Mouse (Mus musculus) cerebellum, adult 2 months (tissue): ENCODE measurements around the gene Ndufc2. TPM values are rescaled to one million over a fixed set of nuclear protein-coding genes. Genes with fewer than 3 reads are reported as not detected.

Source experiments
- DNase-seq, 2 experiments: peaks; one replicate each; pipeline ENCODE4 v3.0.0; 2021
- H3K27ac ChIP-seq: fragments of 200-500 bp; 2 replicates; pipeline ENCODE4 v1.5.1; 2012; ENCODE audit warnings: low read length, control low read depth, inconsistent platforms; ENCODE audit not compliant: insufficient read depth
- H3K27me3 ChIP-seq: fragments of 200-500 bp; 2 replicates; pipeline ENCODE4 v1.6.1; 2012; ENCODE audit warnings: inconsistent platforms, mild to moderate bottlenecking, low read length, moderate library complexity; ENCODE audit not compliant: control insufficient read depth, insufficient read depth
- H3K4me1 ChIP-seq: fragments of 200-500 bp; 2 replicates; pipeline ENCODE4 v1.6.1; 2011; ENCODE audit warnings: low read length; ENCODE audit not compliant: control insufficient read depth, insufficient read depth
- H3K4me3 ChIP-seq: fragments of 200-500 bp; replicated peaks from 2 replicates; pipeline ENCODE3; 2011; ENCODE audit warnings: mild to moderate bottlenecking, low read depth, low read length, control low read depth; ENCODE audit not compliant: insufficient read depth
- CTCF ChIP-seq: fragments of 200-500 bp; IDR thresholded peaks from 2 replicates; pipeline ENCODE4 v1.5.1; 2011; ENCODE audit warnings: low read depth, mild to moderate bottlenecking, control low read depth, low read length, moderate library complexity, borderline replicate concordance; ENCODE audit not compliant: insufficient read depth
- POLR2A ChIP-seq: fragments of 200-500 bp; IDR thresholded peaks from 2 replicates; pipeline ENCODE4 v1.6.1; 2011; ENCODE audit warnings: low read length, control low read depth, borderline replicate concordance; ENCODE audit not compliant: insufficient read depth
- WGBS: fragments of 180-500 bp; shearing (Covaris S2); methylation state at CpG from one replicate; pipeline ENCODE4 v1.1.7; 2018; 5-methylcytosine and 5-hydroxymethylcytosine counted together
- polyA plus RNA-seq: library from polyadenylated mRNA; depleted of rRNA; stranded (reverse); fragments of >200 nt; gene quantifications from 2 replicates; pipeline ENCODE4 v1.2.3, GENCODE M21; 2012

The Ndufc2 gene
- polyA plus RNA-seq, 1 experiment, result 376 TPM

- WGBS, result 70% methylated on average over 3 of the region's 3 CpGs
- Histone ChIP-seq H3K4me1 (no peaks in the 10 kb centered on the region), H3K27me3 (no peaks in the 10 kb centered on the region), H3K27ac (no peak overlapping the region), H3K4me3 (no peak overlapping the region)
- no peak for DNase-seq
- TF ChIP-seq CTCF, result no peak
- TF ChIP-seq POLR2A, result no peak
Measured at GRCm38 (mm10) chr7:97357840-97358239, 42.0 kb upstream of the Ndufc2 start.

- Histone ChIP-seq H3K27ac (no peak overlapping the region), H3K4me1 (no peaks in the 10 kb centered on the region), H3K27me3 (no peaks in the 10 kb centered on the region), H3K4me3 (no peak overlapping the region)
- WGBS, result 88% methylated on average over 4 of the region's 4 CpGs
- no peak for DNase-seq
- no peak for TF ChIP-seq CTCF
- no peak for TF ChIP-seq POLR2A
Measured at GRCm38 (mm10) chr7:97358347-97358746, 41.5 kb upstream of the Ndufc2 start.

GRCm38 (mm10) chr7:97360166-97360565, 39.6 kb upstream of the Ndufc2 start:
- 74% methylated on average over 5 of the region's 5 CpGs for WGBS
- TF ChIP-seq POLR2A, result no peak
- no peak for TF ChIP-seq CTCF
- Histone ChIP-seq H3K4me3 (no peak overlapping the region), H3K27ac (no peak overlapping the region), H3K4me1 (no peaks in the 10 kb centered on the region), H3K27me3 (no peaks in the 10 kb centered on the region)
- DNase-seq, result no peak

GRCm38 (mm10) chr7:97360955-97361354, 38.8 kb upstream of the Ndufc2 start:
- H3K27me3 ChIP-seq, result no peaks in the 10 kb centered on the region
- H3K4me3 ChIP-seq, result no peak overlapping the region
- no peaks in the 10 kb centered on the region for H3K4me1 ChIP-seq
- TF ChIP-seq POLR2A (no peak), CTCF (no peak)
- H3K27ac ChIP-seq, result no peak overlapping the region
- WGBS, result 53% methylated on average over 3 of the region's 3 CpGs
- no peak for DNase-seq

GRCm38 (mm10) chr7:97361467-97361866, 38.3 kb upstream of the Ndufc2 start:
- DNase-seq, result no peak
- TF ChIP-seq CTCF (peak; percentile 47; the same call in 1 of the 2 replicates), POLR2A (no peak)
- WGBS, result 47% methylated on average over 4 of the region's 4 CpGs
- Histone ChIP-seq H3K27me3 (no peaks in the 10 kb centered on the region), H3K4me3 (no peak overlapping the region), H3K27ac (no peak overlapping the region), H3K4me1 (no peaks in the 10 kb centered on the region)

GRCm38 (mm10) chr7:97365887-97366286, 33.9 kb upstream of the Ndufc2 start:
- Histone ChIP-seq H3K4me3 (no peak overlapping the region), H3K27me3 (no peaks in the 10 kb centered on the region), H3K4me1 (no peaks in the 10 kb centered on the region), H3K27ac (no peak overlapping the region)
- 71% methylated on average over 1 of the region's 1 CpGs for WGBS
- TF ChIP-seq POLR2A, result no peak
- no peak for TF ChIP-seq CTCF
- no peak for DNase-seq

- no peak for DNase-seq
- Histone ChIP-seq H3K27me3 (no peaks in the 10 kb centered on the region), H3K4me3 (no peak overlapping the region), H3K27ac (no peak overlapping the region), H3K4me1 (no peaks in the 10 kb centered on the region)
- WGBS, result 93% methylated on average over 9 of the region's 9 CpGs
- TF ChIP-seq CTCF (no peak), POLR2A (no peak)
Measured at GRCm38 (mm10) chr7:97375101-97375500, 24.7 kb upstream of the Ndufc2 start.

GRCm38 (mm10) chr7:97375906-97376305, 23.9 kb upstream of the Ndufc2 start:
- Histone ChIP-seq H3K27ac (no peak overlapping the region), H3K4me1 (no peaks in the 10 kb centered on the region), H3K4me3 (no peak overlapping the region), H3K27me3 (no peaks in the 10 kb centered on the region)
- TF ChIP-seq POLR2A (no peak), CTCF (no peak)
- DNase-seq, result no peak
- WGBS, result 41% methylated on average over 2 of the region's 2 CpGs

- TF ChIP-seq CTCF (no peak), POLR2A (no peak)
- Histone ChIP-seq H3K4me1 (no peaks in the 10 kb centered on the region), H3K27ac (no peak overlapping the region), H3K27me3 (no peaks in the 10 kb centered on the region), H3K4me3 (no peak overlapping the region)
- DNase-seq, result no peak
- WGBS, result 90% methylated on average over 5 of the region's 5 CpGs
Measured at GRCm38 (mm10) chr7:97379304-97379703, 20.5 kb upstream of the Ndufc2 start.
